Mouse (Mus musculus): Measurements from ENCODE around the gene Vrk1.

DNA sequence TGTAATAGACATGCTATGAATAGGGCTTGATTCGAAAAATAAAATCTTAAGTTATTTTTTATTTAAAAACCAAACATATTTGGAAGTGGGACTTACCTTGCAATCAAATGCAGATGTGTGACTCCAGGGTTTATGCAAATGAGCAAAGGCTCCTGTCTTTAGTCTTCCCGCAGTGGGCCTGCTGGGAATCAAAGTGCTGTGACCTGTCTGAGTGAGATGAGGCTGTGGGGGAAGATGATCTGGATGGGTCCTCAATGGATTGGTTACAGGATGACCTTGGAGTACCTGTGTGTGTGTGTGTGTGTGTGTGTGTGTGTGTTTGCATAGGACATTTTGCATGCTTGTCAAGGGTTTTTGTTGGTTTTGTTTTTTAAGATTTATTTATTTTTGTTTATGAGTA lies 2.1 kb downstream of the Vrk1 start:
- TF ChIP-seq CTCF (IDR thresholded peaks at IDR 0.05; ENCODE audit: borderline replicate concordance, control insufficient read depth, extremely low read depth, insufficient read depth, low read length, poor library complexity) (no peak), POLR2A (IDR thresholded peaks at IDR 0.05; ENCODE audit: control insufficient read depth, extremely low read depth, insufficient read depth, low read length, poor library complexity) (no peak)

Measured in thymus, adult 2 months (tissue).